Mouse (Mus musculus): ENCODE results near the gene Slc17a3.

DNA sequence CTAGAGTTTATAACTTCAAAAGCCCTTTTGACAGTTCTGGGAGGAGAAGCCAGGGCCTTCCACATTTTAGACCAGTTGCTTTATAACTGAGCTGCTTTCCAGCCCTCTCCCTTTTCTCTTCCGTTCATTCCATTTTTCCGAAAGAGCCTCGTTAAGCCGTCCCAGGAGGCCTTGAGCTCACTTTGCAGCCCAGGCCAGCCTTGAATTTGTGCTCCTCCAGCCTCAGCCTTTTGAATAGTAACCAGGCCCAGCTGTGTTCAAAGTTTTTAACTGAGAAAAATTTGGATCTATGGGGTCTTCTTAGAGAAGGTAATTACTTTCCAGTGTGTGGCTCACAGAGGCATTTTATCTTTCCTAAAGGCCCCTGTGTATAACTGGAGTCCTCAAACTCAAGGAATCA, 6.6 kb downstream of the Slc17a3 start:
- no peak for TF ChIP-seq CTCF (IDR thresholded peaks at IDR 0.05; ENCODE audit: low read depth)
- TF ChIP-seq EP300 (IDR thresholded peaks at IDR 0.05; ENCODE audit: low read depth) = no peak
